Mouse (Mus musculus): Measurements from ENCODE around the gene C2cd4c.

C2cd4c gene

DNA sequence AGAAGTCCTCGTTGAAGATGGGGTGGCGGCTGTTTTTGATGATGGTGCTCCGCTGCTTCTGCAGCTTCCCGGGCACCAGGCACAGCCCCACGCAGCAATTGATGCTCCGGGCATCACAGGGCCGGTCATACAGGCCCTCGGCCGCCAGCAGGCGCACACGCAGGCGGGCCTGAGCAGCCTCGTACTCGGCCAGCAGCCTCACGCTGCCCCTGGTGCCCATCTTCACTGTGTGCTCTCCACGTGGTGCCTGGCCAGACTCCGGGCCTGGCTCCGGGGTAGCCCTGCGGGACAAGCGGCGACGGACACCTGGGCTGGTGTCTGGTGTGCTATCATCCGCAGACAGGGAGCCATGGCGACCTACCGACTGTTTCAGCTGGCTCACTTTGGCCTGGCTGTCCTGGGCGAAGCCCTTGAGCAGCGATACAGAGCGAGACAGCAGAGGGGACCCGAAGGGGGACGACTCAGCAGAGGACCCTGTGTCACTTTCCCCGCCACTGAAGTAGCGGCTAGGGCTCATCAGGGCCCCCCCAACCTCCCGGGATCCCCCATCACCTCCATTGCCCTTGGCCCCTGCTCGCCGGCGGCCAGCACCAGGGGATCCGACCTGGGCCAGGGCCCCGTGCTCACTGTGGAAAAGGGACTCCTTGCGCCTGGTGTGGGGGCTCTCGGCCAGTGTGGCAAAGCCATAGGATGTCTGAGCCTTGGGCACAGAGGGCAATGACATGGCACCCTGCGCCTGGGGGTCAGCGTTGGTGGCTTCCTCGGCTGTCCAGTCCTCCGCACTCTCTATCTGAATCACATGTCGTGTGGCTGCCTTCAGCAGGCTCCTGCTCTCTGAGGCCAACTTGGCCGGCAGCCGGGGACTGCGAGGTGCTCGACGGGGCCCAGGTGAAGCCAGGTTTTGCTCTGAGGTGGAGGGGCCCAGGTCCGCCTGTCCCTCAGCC lies 1.4 kb downstream of the C2cd4c start:
- DNase-seq (ENCODE audit: low spot score), result peak; percentile 33

GRCm38 (mm10) chr10:79611296-79611695 lies 2.5 kb downstream of the C2cd4c start:
- no peak for DNase-seq (ENCODE audit: low spot score)

GRCm38 (mm10) chr10:79609276-79609675 lies 4.5 kb downstream of the C2cd4c start:
- DNase-seq (ENCODE audit: low spot score), result no peak

DNA sequence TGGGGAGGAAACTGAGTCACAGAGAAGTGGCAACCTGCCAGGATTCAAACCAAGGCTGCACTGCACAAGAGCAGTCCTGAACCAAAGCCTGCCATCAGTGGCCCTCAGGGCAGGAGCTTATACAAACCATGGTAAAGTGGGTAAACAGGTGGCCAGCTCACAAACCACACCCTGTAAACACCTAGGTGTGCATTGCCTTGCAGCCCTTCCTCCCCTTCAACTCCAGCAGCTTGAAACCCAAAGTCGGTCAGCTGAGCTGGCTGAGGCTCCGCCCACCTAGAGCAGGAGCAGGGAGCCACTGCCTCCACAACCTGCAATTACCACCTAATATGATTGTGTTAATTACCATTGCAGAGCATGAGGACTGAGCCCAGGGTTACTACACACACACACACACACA lies 5.9 kb downstream of the C2cd4c start:
- DNase-seq (ENCODE audit: low spot score), result no peak

DNA sequence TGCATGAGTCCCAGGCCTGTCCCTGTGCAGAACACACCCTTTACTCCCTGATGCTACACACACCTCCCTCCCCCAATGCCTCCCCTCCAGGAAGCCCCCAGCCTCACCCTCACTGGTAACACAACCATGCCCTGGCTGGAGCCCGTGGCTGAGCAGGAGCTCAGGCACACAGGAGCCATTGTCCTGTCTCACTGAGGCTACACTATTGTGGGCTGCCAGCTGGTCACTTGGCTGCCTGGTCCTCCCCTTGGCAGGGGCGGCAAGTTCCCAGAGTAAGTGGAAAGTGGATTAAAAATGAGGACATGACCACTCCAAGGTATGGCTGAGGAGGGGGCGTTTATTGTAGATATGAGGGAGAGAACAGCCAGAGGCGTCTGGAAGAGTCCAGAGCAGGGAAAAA lies 7.3 kb downstream of the C2cd4c start:
- DNase-seq (ENCODE audit: low spot score), result no peak

DNA sequence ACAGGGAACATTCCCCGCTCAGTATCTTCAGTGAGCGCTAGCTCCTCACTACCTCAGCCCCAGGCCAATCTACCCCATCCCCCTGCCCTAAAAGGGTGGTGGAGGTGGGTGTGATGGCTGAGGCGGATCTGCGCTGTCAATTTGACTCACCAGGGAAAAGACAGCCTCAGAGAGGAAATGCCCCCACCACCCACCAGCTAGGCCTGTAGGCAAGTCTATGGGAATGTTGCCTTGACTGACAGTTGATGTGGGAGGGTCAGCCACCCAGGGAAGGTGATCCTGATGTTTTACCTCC lies 15.9 kb downstream of the C2cd4c start:
- no peak for DNase-seq (ENCODE audit: low spot score)

DNA sequence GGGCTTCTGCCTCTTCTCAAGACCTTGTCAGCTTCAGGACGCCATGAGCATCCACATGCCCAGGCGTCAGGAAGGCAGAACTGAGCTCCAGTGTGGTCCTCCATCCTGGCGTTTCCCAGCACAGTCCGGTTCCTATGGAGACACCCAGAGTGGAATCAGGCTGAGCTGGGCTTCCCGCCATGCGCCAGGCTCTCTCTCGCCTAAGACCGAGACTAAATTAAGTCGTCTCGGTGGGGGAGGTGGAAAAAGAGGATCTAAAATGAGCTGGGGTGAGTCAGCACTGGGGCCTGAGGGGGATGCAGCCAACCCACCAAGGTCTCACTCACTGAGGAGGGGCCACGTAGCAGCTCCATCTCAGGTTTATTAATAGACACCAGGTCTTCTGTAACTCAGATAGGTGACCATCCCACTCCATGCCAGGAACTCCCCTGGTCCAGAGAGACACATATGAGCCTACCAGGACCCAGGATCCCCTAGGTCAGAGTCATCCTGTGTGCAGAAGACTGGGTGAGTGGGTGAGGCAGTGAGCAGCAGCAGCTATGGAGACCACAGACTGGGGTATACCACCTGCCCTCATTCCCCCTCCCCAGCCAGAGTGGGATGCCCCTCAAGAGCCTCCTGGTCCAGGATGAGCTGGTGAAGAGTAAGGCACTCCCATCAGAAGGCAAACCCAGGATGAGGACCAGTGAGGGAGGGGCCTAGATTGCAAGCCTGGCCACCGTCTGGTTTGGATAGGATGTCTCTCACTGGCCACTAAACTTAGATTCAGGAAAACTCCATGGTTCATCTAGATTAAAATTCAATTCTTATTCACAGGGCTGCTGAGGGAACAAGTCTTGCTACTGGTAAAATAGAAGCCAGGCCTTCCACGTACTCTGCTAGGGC lies 16.5 kb downstream of the C2cd4c start:
- DNase-seq (ENCODE audit: low spot score), result no peak

GRCm38 (mm10) chr10:79595590-79595929 lies 18.3 kb downstream of the C2cd4c start:
- DNase-seq (ENCODE audit: low spot score), result no peak

GRCm38 (mm10) chr10:79594872-79595589 lies 18.8 kb downstream of the C2cd4c start:
- peak; percentile 28 for DNase-seq (ENCODE audit: low spot score)

DNA sequence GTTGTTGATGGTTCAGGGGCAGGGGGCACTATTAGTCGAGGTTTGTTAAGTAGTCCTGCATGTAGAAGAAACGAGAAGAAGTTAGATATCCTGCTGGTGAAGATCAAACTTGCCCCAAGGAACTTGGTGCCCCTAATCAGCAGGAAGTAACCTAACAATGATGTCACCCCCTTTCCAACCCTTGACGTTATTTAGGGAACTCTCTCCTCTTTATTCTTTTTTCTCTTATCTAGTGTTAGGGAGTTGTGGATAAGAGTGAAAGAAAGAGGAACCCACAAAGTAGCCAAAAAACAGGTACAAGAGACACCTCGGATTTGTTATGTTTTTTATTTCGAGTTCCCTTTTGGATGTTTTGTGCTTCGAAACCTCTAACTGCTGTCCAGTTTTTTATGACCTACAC lies 19.7 kb downstream of the C2cd4c start:
- no peak for DNase-seq (ENCODE audit: low spot score)

DNA sequence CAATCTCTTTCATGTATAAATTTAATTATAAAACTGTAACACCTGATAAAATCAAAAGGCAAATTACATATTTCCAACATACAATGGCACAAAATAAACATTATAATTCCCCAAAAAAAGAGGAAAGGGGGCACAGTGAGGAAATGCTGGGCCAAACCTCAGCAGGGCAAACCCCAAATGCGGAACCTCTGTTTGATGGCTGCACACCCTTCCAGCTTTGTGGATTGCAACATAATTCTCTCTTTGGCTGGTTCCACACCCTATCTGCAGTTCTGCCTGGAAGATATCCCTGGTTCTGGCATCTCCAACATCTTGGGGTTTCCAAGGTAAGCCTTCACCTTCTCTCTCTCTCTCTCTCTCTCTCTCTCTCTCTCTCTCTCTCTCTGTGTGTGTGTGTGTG lies 23.1 kb downstream of the C2cd4c start:
- no peak for DNase-seq (ENCODE audit: low spot score)

- DNase-seq (ENCODE audit: low spot score), result no peak
Observed at GRCm38 (mm10) chr10:79587752-79588126, 26.1 kb downstream of the C2cd4c start.

- DNase-seq (ENCODE audit: low spot score), result no peak
Observed at GRCm38 (mm10) chr10:79587061-79587751, 26.6 kb downstream of the C2cd4c start, which contains the start of gene Theg. Gene Theg, minus strand, starts transcription at chr10:79587331.

- DNase-seq (ENCODE audit: low spot score), result no peak
Observed at GRCm38 (mm10) chr10:79586243-79586642, 27.6 kb downstream of the C2cd4c start.

DNA sequence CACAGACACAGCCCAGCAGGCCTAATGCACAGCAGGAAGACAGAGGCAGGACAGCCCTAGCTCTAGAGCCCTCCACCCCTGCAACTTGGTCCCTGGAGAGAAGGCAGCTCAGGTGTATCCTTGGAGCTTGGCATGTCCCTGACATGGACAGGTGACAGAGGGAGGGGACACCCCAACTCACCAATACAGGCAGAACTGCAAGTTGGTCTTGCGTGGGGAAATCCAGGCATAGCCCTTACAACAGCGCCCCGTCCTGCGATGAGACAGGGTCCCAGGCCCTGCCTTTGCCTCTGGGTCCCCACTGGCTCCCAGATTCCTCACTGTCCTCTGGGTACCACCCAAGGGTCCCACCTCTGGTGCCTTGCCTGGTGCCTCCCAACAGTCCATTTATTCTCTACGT lies 28.1 kb downstream of the C2cd4c start:
- DNase-seq (ENCODE audit: low spot score), result no peak

DNA sequence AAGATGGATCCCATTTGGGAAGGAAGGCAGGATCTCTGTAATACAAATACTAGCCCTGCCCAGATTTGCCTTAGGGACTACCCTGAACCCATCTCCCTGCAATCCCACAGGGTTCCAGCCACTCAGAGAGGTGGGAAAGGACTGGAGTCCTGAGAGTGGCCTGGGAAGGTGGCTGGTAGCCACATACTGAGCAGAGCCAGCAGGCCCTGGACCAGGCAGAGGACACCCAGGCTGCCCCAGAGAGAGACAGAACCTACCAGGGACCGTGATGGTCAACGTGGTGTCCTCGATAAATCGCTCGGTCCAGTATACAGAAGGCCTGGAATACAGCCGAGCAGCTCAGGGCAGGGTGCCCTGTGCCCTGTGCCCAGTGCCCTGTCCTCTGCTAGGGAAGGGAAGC lies 28.7 kb downstream of the C2cd4c start:
- no peak for DNase-seq (ENCODE audit: low spot score)

DNA sequence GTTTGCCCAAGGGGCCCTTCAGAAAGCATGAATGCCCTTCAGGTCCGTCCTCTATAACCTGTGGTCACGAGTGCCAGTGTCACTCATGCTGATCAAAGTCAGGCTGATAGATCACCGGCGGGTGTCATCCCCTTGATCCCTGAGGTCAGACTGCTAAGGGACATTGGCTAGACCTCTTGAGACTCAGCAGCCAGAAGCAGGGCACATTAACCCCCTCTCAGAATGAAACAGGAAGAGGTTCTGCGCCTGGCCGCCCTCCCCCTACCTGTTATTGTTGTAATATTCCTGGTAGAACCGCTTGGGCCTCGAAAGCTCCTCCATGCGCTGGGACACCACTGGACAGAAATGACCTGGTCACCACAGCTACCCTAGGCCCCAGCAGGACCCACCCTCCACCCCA lies 29.4 kb downstream of the C2cd4c start:
- no peak for DNase-seq (ENCODE audit: low spot score)

DNA sequence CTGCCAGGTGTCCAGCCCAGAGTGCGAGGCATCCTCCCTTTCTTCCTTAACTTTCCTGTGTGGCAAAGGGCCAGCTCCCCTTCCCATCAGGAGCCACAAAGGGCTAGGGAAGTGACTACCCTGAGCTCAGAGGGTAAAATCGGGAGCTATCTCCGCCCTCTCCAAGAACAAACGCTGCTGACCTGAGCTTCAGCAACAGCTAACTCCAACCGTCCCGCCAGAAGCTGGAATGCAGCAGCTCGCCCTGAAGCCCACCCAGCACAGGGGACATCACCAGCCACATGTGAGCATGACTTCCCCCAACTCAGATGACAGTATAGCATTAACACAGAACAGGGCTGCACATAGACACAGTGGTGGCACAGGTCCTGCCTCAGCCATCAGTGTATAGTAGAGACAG lies 29.8 kb downstream of the C2cd4c start:
- DNase-seq (ENCODE audit: low spot score), result no peak

DNA sequence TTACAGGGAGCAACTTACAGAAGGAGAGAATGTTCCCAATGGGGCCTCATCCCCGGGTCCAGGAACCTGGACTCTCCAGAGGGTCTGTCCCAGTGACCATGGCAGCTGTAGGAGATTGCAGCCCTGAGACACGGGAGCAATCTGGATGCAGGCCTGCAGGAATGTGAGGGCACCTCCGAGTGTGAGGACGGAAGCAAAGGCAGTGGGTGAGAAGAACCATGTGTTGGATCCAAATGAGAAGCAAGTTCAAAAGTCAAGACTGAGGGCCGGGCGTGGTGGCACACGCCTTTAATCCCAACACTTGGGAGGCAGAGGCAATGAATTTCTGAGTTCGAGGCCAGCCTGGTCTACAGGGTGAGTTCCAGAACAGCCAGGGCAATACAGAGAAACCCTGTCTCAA lies 32.3 kb downstream of the C2cd4c start:
- no peak for DNase-seq (ENCODE audit: low spot score)

- DNase-seq (ENCODE audit: low spot score), result peak; percentile 18
Observed at GRCm38 (mm10) chr10:79580811-79581210, 33.0 kb downstream of the C2cd4c start.

- DNase-seq (ENCODE audit: low spot score), result no peak
Observed at GRCm38 (mm10) chr10:79580356-79580755, 33.5 kb downstream of the C2cd4c start.

GRCm38 (mm10) chr10:79579781-79580180 lies 34.0 kb downstream of the C2cd4c start:
- no peak for DNase-seq (ENCODE audit: low spot score)

All from ovary, postnatal 36 days (tissue).